Mouse (Mus musculus) thymus, postnatal 10 days (tissue): ENCODE data around the gene Jam3.
A peak's percentile ranks its signal among the peaks of the same experiment; 100 is the strongest.

Source experiments
- DNase-seq, 2 experiments: peaks; one replicate each; pipeline ENCODE4 v3.0.0; 2021; ENCODE audit warnings: low spot score in 2 of 2

Gene Jam3

GRCm38 (mm10) chr9:27154763-27155530, at the start of gene Jam3:
Gene Jam3 (minus strand): TSS chr9:27155421.
- DNase-seq, result peak; percentile 8 to 37

GRCm38 (mm10) chr9:27204201-27204600, 49.0 kb upstream of the Jam3 start:
- no peak for DNase-seq

GRCm38 (mm10) chr9:27203134-27203533, 47.9 kb upstream of the Jam3 start:
- no peak for DNase-seq

GRCm38 (mm10) chr9:27201472-27202219, 46.4 kb upstream of the Jam3 start:
- DNase-seq, result no peak

GRCm38 (mm10) chr9:27193592-27194080, 38.4 kb upstream of the Jam3 start:
- no peak for DNase-seq

- no peak for DNase-seq
Observed at GRCm38 (mm10) chr9:27192761-27193591, 37.8 kb upstream of the Jam3 start.

GRCm38 (mm10) chr9:27192001-27192760, 37.0 kb upstream of the Jam3 start:
- DNase-seq, result peak; percentile 16 to 35

GRCm38 (mm10) chr9:27191501-27191981, 36.3 kb upstream of the Jam3 start:
- DNase-seq, result no peak

- no peak for DNase-seq
Observed at GRCm38 (mm10) chr9:27190461-27190860, 35.2 kb upstream of the Jam3 start.

- no peak for DNase-seq
Observed at GRCm38 (mm10) chr9:27189306-27189705, 34.1 kb upstream of the Jam3 start.

GRCm38 (mm10) chr9:27188677-27189241, 33.5 kb upstream of the Jam3 start:
- DNase-seq, result no peak

- no peak for DNase-seq
Observed at GRCm38 (mm10) chr9:27185820-27186219, 30.6 kb upstream of the Jam3 start.

GRCm38 (mm10) chr9:27182087-27182486, 26.9 kb upstream of the Jam3 start:
- DNase-seq, result no peak

- no peak for DNase-seq
Observed at GRCm38 (mm10) chr9:27180492-27180891, 25.3 kb upstream of the Jam3 start.

GRCm38 (mm10) chr9:27178935-27179334, 23.7 kb upstream of the Jam3 start:
- DNase-seq, result no peak

- DNase-seq, result no peak
Observed at GRCm38 (mm10) chr9:27176154-27176553, 20.9 kb upstream of the Jam3 start.

- DNase-seq, result no peak
Observed at GRCm38 (mm10) chr9:27175682-27176081, 20.5 kb upstream of the Jam3 start.

GRCm38 (mm10) chr9:27175241-27175640, 20.0 kb upstream of the Jam3 start:
- DNase-seq, result no peak

- no peak for DNase-seq
Observed at GRCm38 (mm10) chr9:27174079-27174478, 18.9 kb upstream of the Jam3 start.

- DNase-seq, result no peak
Observed at GRCm38 (mm10) chr9:27173646-27174045, 18.4 kb upstream of the Jam3 start.

- no peak for DNase-seq
Observed at GRCm38 (mm10) chr9:27172839-27173238, 17.6 kb upstream of the Jam3 start.
